Mouse (Mus musculus): ENCODE data around the gene Wipi2. TPM values are rescaled to one million over a fixed set of nuclear protein-coding genes. Genes with fewer than 3 reads are reported as not detected.

The Wipi2 gene
- total RNA-seq, 2 experiments from 2014 or later, result 96.8 to 99.9 TPM

- no peak for DNase-seq (ENCODE audit: low spot score in 2 of 2)
- intact Hi-C loops (cut with DNase I), result no loop called here
Observed at GRCm38 (mm10) chr5:142712373-142712772, 84.9 kb downstream of the Wipi2 start.

DNA sequence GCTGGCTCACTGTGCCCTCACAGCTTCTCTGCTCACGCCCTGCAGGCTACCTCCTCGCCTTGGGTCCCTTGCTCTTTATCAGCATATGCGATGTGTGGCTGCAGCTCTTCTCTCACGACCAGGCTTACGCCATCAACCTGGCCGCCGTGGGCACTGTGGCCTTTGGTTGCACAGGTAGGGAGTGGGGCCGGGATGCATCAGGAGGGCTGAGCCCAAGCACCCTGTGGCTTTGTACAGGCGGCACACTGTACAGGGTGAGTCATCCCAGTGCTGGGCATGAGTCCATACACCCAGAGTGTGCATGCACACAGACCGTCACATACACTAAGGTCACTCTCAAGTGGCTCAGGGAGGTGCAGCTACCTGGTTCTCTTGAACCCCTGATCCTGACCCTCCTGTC lies 86.5 kb downstream of the Wipi2 start:
- DNase-seq (ENCODE audit: low spot score in 2 of 2), result no peak
- intact Hi-C loops (cut with DNase I), result no loop called here

GRCm38 (mm10) chr5:142715059-142715458 lies 87.6 kb downstream of the Wipi2 start:
- DNase-seq (ENCODE audit: low spot score in 2 of 2), result no peak
- intact Hi-C loops (cut with DNase I), result loop anchor here (5.0 kb wide), 2 partner anchors 133 to 213 kb away; no protein-coding TSS in a partner anchor

GRCm38 (mm10) chr5:142716056-142716455 lies 88.6 kb downstream of the Wipi2 start:
- DNase-seq (ENCODE audit: low spot score in 2 of 2), result no peak
- intact Hi-C loops (cut with DNase I), result loop anchor here (5.0 kb wide), 2 partner anchors 134 to 214 kb away; no protein-coding TSS in a partner anchor

DNA sequence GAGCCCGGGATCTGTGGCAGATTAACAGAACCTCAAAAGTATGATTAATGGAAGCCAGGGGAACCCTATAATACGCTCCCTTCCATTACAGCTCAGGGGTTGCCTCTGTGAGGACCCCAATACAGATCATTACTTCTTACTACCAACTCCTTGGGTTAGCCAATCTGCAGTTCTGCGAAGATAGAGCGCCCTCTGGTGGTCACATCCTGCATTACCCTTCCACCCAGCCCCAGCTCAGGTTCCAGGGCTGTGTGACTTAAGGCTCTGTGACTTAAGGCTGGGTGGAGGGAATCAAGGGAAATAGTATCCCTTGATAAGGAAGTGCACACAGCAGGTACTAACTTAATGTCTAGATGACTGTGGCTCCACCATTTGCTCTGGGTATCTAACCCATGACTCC lies 90.5 kb downstream of the Wipi2 start:
- DNase-seq (ENCODE audit: low spot score in 2 of 2), result peak; percentile 79 to 81
- intact Hi-C loops (cut with DNase I), result loop anchor here (1.0 to 5.0 kb wide), 4 partner anchors 45 to 216 kb away; no protein-coding TSS in a partner anchor

- intact Hi-C loops (cut with DNase I), result loop anchor here (1.0 to 5.0 kb wide), 4 partner anchors 45 to 216 kb away; no protein-coding TSS in a partner anchor
- DNase-seq (ENCODE audit: low spot score in 2 of 2), result no peak
Observed at GRCm38 (mm10) chr5:142718486-142718885, 91.0 kb downstream of the Wipi2 start.

GRCm38 (mm10) chr5:142719897-142720296 lies 92.4 kb downstream of the Wipi2 start:
- no peak for DNase-seq (ENCODE audit: low spot score in 2 of 2)
- intact Hi-C loops (cut with DNase I), result loop anchor here (2.0 to 5.0 kb wide), 3 partner anchors 138 to 218 kb away; no protein-coding TSS in a partner anchor

Other genes with a start within 250 kb of the Wipi2 start
- 10 to 100 TPM; 38.7 to 40.5 TPM for gene Foxk1, start 226.2 kb upstream of the Wipi2 start, total RNA-seq (2021)
- 10 to 100 TPM; 19.0 TPM for gene Ap5z1, start 163.8 kb upstream of the Wipi2 start, total RNA-seq (2021)
- 1 to 10 TPM in 1 of 2 experiments, under 1 TPM in 1; 0.69 to 1.0 TPM for gene Papolb, start 97.6 kb upstream of the Wipi2 start, total RNA-seq (2021)
- gene Radil, start 76.6 kb upstream of the Wipi2 start, total RNA-seq (2021), result 10 to 100 TPM; 18.1 to 21.0 TPM
- gene Mmd2, start 18.9 kb upstream of the Wipi2 start, total RNA-seq (2021), result 100 to 1,000 TPM; 110 to 118 TPM
- gene Slc29a4, start 64.8 kb downstream of the Wipi2 start, total RNA-seq (2021), result 10 to 100 TPM; 19.4 to 20.6 TPM
- gene Tnrc18, start 190.0 kb downstream of the Wipi2 start, total RNA-seq (2021), result 100 to 1,000 TPM; 114 to 125 TPM

Data from left cerebral cortex, postnatal 25 days (tissue).